Mouse (Mus musculus) forebrain, embryonic 14.5 days (tissue): Measurements from ENCODE around the gene Nxpe3. TPM values are rescaled to one million over a fixed set of nuclear protein-coding genes. Genes with fewer than 3 reads are reported as not detected.

Experiments
- polyA plus RNA-seq: library from polyadenylated mRNA; unstranded; fragments of >200 nt; fragmentation: Nextera tagmentation; extraction: Ambion mirVana; gene quantifications from 2 replicates; pipeline ENCODE4 v1.2.1, GENCODE M21; 2014

Nxpe3 gene
- polyA plus RNA-seq, 1 experiment from 2014 or later: 1.3 TPM

Other genes starting within 250 kb of the Nxpe3 start
- 0.99 and 1.3 TPM in 2 replicates for gene Nfkbiz, start 56.4 kb downstream of the Nxpe3 start, polyA plus RNA-seq
- 15.8 and 19.4 TPM in 2 replicates for gene Cep97, start 39.6 kb upstream of the Nxpe3 start, polyA plus RNA-seq
- 630 and 738 TPM in 2 replicates for gene Rpl24, start 71.0 kb upstream of the Nxpe3 start, polyA plus RNA-seq
- 15.0 and 20.3 TPM in 2 replicates for gene Zbtb11, start 78.6 kb upstream of the Nxpe3 start, polyA plus RNA-seq
- 252 and 255 TPM in 2 replicates for gene Pcnp, start 134.5 kb upstream of the Nxpe3 start, polyA plus RNA-seq
- gene Trmt10c, start 142.5 kb upstream of the Nxpe3 start, polyA plus RNA-seq: 28.1 and 29.8 TPM in 2 replicates
- gene Senp7, start 153.1 kb upstream of the Nxpe3 start, polyA plus RNA-seq: 47.5 and 52.2 TPM in 2 replicates